Mouse (Mus musculus) T-cell, adult 2 months (primary cell): ENCODE data around the gene Tiam2.

ENCODE experiments used
- DNase-seq: peaks from one replicate; pipeline ENCODE4 v3.0.0; 2022; ENCODE audit warnings: low spot score

Tiam2 gene

DNA sequence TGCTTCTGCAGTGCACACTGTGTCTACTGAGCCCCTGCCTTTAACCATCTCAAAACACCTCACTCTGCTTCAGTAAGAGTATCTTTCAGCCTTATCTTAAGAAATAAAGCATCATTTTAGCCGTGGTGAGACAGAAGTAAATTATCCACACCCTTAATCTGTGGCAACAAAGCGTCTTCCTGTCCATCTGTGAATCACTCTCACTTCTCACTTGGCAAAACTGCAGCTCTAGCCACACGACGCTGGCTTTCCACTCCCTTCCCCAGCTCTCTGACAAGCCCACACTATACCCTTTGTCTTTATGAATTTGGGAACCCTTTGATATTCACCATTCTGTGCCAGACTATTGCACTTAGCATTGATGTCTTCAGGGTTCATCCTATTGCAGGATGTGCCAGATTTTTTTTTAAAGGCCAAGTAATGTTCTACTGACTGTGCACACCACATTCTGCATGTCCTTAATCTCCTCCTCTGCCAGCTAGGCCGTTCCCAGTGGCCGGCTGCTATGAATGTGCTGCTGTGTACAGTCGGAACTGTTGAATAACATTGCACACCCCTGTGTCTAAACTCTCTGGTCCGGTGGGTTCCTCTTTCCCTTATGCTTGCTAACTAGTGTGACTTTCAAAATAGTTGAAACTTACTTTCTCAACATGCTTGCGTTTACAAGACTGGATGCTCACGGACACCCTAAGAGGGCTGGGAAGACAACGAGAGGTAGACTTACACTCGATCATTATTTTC lies 126.4 kb downstream of the Tiam2 start:
- no peak for DNase-seq

- DNase-seq = no peak
These were observed 127.6 kb downstream of the Tiam2 start for GRCm38 (mm10) chr17:3453946-3454345.

- DNase-seq = no peak
These were observed 128.5 kb downstream of the Tiam2 start for GRCm38 (mm10) chr17:3454850-3455249.

- DNase-seq = no peak
These were observed 131.7 kb downstream of the Tiam2 start for GRCm38 (mm10) chr17:3457914-3458681.

- no peak for DNase-seq
These were observed 139.5 kb downstream of the Tiam2 start for GRCm38 (mm10) chr17:3465861-3466260.

DNA sequence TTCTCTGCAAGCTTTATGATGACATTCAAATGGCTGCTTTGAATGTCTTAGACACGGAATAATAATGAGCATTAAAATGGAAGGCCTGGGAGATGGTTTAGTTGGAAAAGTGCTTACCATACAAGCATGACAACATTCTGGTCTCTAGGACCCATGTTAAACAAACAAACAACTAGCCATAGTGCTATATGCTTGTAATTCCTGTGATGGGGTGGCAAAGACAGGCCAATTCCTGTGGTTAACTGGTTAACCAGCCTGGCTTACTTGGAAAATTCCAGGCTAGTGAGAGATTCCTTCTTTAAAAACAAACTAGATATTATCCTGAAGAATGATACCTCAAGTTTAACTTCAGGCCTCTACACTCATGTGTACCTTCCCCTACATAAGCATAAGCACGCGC lies 140.3 kb downstream of the Tiam2 start:
- DNase-seq = no peak

GRCm38 (mm10) chr17:3467636-3468324 lies 141.4 kb downstream of the Tiam2 start:
- no peak for DNase-seq

DNA sequence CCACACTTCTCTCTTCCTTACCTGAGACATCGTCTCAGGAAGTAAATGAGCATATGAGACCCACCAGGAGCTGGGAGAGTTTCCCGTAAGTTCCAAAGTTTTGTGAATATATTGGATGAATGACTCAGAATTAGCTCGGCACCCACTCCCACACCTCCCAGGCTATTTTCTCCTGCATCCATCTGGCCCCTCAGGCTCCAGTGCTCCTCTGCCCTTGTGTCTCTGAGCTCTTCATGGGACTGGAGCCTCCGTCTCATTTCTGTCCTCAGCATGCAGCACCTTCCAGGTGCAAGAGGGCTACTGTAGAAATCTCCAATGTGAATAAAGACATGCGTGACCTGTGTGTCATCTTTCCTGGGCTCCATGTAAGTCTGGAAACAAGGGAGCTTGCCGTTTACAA lies 145.6 kb downstream of the Tiam2 start:
- no peak for DNase-seq

DNA sequence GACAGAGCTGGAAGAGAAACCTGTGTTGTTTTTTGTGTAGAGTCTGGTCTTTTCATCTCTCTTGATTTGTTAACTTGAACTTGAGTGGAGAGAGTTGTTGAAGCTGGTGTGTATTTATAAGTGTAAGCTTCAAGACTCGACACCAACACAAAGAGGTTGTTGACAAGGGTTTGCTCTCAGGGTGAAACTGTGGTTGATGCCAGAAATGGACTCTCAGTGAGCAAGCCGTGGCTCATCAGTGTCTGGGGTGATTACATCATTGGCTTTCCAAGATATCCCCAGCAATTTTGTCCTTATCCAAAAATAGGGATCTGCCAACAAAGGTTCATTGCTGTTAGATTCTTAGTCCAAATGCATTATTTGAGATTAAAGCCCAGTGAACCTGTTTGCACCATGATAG lies 150.2 kb downstream of the Tiam2 start:
- no peak for DNase-seq

DNA sequence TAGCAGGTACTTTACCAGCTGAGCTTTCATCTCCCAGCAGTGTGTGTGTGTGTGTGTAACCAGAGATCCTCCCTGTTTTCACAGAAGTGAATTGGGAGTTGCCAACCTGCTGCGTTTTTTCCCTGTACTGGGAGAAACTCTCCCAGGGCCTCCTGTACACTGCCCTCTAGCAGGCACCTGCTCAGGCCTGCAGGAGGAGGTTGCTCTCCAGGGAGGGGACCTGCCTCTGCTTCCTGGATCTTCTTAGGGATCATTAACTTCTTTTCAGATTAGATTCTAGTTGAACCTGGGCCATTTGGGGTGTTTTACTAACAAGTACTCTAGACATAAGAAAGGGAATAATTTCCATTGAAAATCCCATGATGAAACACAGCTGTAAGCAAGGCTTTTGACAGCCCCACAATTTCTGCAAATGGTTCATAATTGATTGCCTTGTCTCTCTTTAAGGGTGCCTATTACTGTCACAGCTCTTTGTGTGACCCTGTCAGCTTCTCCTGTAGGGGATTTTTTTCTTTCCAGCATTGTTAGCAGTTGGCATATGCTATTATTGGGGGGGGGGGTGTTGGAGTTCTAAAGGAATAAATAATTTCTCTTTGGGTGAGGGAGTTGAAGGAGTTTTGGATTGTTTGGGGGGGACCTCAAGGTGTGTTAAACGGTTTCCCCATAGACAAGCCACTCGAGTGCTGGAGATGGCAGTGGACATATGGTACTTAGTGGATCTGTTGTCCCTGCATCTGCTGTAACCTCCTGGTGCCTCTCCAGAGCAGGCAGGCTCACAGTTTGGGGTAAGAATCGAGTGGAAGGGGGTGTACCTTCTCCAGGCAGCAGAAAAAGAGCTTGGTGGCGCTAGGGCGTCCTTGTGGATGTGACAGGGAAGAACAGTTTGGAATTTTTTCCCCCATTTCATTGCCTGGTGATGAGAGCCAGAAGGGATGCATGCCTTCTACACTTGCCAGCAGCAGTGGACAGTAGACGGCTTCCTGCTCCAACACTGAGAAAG lies 155.5 kb downstream of the Tiam2 start:
- no peak for DNase-seq

DNA sequence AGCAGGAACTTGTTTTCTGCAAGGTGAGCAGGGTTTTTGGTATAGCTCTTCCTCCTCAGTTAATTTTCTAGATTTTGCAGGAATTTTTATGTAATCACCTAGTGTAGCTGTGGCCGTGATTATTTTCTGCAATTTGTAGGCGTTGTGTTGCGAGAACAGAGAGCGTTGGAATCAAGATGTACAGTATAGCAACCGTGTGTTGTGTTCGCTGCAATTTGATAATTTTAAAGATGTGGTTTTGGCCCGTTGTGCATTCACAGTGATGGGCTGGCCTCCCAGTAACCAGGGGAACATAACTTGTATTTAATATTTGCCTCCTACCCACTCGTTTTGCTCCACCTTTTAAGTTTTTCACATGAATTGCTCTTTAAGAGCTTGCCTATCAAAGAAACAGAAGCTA lies 156.7 kb downstream of the Tiam2 start:
- no peak for DNase-seq

DNA sequence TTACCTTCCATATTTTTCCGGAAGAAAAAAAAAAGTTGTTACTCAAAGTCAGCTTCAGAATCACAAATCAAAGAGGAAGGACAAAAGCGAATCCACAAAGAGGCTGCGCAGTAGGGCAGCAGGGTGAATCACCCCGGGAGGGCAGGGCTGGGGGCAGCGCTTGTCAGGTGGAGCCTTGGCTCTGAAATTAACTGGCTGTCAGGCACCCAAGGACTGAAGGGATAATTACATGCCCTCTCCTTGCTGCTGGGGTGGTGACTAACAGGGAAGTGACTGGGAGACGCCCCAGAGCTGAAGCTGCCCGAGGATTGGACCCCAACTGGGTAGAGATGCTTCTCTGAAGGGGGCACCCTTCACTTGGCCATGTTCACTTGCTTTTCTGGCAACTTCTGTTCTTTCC lies 159.5 kb downstream of the Tiam2 start:
- no peak for DNase-seq

GRCm38 (mm10) chr17:3487211-3487610 lies 160.8 kb downstream of the Tiam2 start:
- DNase-seq = no peak

DNA sequence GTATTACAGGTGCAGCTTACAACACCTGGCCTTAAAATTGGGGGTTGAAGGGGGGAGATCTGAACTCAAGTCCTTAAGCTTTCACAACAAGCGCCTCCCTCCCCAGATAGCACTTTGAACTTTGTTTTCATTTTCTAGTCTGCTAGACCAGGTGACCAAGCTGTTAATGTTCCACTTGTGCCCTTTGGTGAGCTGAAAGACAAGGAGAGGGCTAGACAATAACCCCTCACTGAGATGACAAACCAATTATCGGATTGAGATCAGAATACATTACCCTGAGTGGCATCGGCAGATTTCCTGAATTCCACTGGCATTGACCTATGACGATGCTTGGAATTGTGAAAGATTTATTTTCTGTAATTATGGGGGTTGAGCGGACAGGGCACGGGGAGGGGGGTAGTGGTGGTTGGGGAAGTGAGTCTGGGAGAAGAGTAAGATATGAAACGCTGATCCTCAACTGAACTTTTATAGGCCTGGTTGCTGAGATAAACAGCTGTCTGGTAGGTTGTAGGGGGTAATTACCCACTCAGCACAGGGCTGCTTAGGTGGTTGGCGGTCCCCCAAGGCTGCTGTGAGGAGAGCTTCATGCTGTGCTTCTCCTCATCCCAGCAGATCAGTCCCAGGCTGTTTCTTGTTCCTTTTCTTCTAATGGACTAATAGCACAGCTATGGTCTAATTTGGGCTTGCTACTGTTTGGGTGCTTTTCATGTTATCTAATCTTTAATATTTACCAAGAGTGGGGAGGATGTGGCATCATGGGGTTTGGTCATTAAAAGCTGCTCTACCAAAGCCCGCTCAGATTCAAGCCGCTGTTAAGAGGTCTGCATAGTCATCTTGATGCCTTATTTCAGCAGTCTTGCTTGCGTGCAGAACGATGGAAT lies 161.6 kb downstream of the Tiam2 start:
- no peak for DNase-seq

DNA sequence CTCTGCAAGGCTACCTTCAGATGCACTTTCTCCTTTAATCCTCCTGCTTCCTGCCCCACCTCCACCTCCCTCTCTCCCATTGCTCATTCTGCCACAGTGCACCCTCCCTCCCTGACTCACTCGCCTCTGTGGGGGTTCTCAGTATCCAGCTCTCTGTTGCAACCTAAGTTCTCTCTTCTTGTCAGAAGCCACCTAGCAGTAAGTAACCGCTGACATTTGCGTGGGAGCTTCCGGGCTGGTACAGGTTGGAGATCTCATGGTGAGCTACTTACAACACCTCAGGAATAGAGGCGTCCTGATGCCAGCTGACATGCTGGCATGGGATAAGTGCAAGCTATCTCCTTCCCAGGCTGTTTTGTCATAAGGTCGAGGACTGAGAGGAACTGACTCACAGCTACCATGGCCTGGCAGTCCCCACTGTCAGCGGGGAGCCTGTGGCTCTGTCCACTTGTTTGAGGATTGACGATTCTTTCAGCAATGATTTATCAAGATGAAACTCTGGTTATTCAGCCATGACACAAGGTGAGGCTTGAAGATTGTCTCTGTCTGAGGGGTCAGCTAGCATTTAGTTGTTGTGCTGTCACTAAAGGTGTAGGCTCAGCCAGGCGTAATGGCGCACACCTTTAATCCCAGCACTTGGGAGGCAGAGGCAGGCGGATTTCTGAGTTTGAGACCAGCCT lies 164.0 kb downstream of the Tiam2 start:
- no peak for DNase-seq

DNA sequence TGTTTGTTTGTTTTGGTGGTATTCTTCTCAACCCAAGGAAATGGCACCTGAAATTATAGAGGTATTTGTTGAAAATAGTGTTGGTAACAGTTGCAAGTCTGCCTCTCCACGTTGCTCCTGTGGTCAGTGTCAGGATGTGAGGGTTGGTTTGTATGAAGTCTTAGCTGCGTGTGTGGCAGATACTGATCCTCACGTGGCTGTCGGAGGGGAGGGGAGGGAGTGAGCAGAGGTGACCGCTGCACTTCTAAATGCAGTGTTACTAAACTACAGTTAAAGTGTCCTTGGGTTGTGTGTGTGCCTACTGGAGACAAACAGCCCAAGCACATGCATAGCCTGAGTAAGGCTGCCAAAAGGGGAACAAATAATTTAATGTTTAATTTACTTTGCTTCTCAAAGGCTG lies 164.7 kb downstream of the Tiam2 start:
- no peak for DNase-seq

DNA sequence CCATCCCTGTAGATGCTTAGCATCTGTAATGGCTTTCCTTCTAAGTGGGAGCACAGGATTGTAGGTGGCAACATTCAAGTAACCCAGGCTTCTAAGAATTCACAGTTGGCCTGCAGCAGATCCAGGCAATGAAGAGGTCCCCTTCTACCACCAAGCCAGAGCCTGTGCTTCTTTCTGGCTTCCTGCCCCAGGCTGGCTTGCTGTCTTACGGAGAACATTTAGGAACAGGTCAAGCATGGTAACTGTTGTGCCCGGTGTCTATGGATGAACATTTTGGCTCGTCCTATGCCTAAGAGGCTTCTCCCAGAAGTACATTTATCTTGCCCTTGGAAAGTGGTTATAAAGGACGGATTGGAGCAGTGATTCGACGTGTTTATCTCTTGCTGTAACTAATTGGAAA lies 165.3 kb downstream of the Tiam2 start:
- DNase-seq = no peak

DNA sequence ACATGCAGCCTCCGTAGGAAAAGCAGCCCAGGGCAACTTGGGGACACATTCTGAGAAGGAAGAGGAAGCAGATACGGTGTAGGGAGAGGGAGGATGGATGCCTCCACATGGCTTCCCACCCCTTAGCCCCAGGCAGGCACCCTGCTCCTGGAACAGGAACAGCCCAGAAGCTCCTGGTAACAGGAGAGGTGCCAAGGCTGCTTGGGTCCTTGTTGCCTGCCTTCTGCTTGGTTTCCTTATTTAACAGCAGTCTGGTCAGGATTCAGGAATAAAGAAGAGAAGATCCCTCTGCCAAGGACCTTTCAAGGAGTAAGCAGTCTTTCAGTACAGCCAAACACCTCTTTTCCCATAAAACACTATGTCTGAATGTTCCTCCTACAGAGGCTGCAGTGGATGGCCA lies 169.2 kb downstream of the Tiam2 start:
- DNase-seq = no peak

- no peak for DNase-seq
These were observed 169.7 kb downstream of the Tiam2 start for GRCm38 (mm10) chr17:3496080-3496479.

DNA sequence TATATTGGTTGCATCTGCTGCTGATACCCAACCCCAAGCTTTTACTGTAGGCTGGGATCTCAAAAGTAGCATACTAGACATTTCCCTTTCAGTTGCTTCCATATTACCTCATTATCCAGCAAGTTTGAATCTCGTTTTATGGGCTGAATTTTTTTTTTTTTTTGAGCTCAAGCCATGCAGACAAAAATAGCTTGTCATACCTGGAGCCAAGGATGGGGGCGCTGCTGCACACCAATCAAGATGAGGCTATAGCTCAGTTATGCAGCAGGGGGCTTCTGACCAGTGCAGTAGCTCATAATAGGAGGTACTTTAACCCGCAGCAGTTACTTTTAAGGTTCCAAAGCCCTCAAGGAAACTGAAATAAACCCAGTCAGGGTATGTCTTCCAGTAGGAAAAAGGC lies 171.7 kb downstream of the Tiam2 start:
- DNase-seq = no peak
